Mouse (Mus musculus): ENCODE results near the gene Pvr. TPM values are rescaled to one million over a fixed set of nuclear protein-coding genes. Genes with fewer than 3 reads are reported as not detected.

Pvr gene
- polyA plus RNA-seq, 1 experiment from 2014 or later = 5.3 TPM

GRCm38 (mm10) chr7:19887849-19888248, 33.1 kb downstream of the Pvr start, which contains the start of gene Ceacam19:
Gene Ceacam19, minus strand, starts transcription at chr7:19887965.
- no peaks in the 10 kb centered on the region for H3K4me1 ChIP-seq (replicated peaks)
- WGBS = 75% methylated on average over 7 of the region's 7 CpGs
- H3K27me3 ChIP-seq = no peaks in the 10 kb centered on the region
- no peak within 1 kb of the TSS for H3K27ac ChIP-seq
- no peak for ATAC-seq
- H3K9ac ChIP-seq (replicated peaks) = no peak within 1 kb of the TSS
- no peaks in the 10 kb centered on the region for H3K36me3 ChIP-seq
- H3K4me3 ChIP-seq (replicated peaks) = no peak within 1 kb of the TSS
- no peak within 1 kb of the TSS for H3K4me2 ChIP-seq (replicated peaks)
- H3K9me3 ChIP-seq = no peaks in the 10 kb centered on the region

- Histone ChIP-seq H3K9ac (replicated peaks) (no peak overlapping the region), H3K36me3 (no peaks in the 10 kb centered on the region), H3K27me3 (no peaks in the 10 kb centered on the region), H3K4me2 (replicated peaks) (no peak overlapping the region), H3K9me3 (no peaks in the 10 kb centered on the region), H3K4me1 (replicated peaks) (no peaks in the 10 kb centered on the region), H3K4me3 (replicated peaks) (no peak overlapping the region), H3K27ac (no peak overlapping the region)
- WGBS = 86% methylated on average over 8 of the region's 8 CpGs
- ATAC-seq = no peak
Observed at GRCm38 (mm10) chr7:19880754-19881153, 40.2 kb downstream of the Pvr start.

GRCm38 (mm10) chr7:19876781-19877425, 44.1 kb downstream of the Pvr start:
- H3K27me3 ChIP-seq = no peaks in the 10 kb centered on the region

DNA sequence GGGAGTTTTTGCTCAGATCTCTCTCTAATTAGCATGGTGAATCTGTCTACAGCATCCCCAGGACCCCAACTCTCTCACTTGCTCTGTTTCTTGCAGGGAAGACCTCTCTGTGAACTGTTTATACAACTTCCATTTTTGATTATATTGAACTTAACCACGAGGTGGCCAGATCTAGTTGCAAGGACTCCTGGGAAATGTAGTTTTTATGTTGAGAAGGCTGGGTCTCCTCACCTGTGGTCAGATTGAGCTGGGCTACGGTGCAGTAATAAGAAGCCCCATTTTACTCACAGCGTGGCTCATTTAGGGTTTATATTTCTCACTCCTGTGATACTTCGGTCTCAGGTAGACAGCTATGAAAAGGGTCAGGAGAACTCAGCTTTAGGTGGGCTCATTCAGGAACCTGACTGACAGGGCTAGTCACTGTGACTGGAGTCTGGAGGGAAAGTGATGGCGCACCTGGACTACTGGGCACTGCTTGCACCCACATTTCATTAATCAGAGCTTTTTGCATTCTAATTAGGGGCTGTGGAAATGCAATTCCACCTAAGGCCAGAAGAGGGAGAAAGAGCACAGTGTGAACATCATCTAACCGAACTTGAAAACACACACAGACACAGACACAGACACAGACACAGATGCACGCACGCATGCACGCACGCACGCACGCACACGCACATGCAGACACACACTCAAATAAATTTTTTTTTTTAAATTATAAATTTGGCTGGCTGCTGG, 44.8 kb downstream of the Pvr start:
- no peaks in the 10 kb centered on the region for H3K9me3 ChIP-seq
- no peaks in the 10 kb centered on the region for H3K4me1 ChIP-seq (replicated peaks)
- no peak overlapping the region for H3K9ac ChIP-seq (replicated peaks)
- no peaks in the 10 kb centered on the region for H3K27me3 ChIP-seq
- 52% methylated on average over 13 of the region's 13 CpGs for WGBS
- H3K36me3 ChIP-seq = no peaks in the 10 kb centered on the region
- H3K27ac ChIP-seq = no peak overlapping the region
- peak; percentile 46 for ATAC-seq
- no peak overlapping the region for H3K4me3 ChIP-seq (replicated peaks)
- H3K4me2 ChIP-seq (replicated peaks) = no peak overlapping the region

More at GRCm38 (mm10) chr7:19876781-19877425, 44.1 kb downstream of the Pvr start:
- Histone ChIP-seq H3K9me3 (no peaks in the 10 kb centered on the region), H3K4me3 (replicated peaks) (no peak overlapping the region), H3K36me3 (no peaks in the 10 kb centered on the region), H3K4me1 (replicated peaks) (no peaks in the 10 kb centered on the region), H3K4me2 (replicated peaks) (no peak overlapping the region), H3K9ac (replicated peaks) (no peak overlapping the region), H3K27ac (no peak overlapping the region)
- 53% methylated on average over 14 of the region's 14 CpGs for WGBS
- ATAC-seq = peak; percentile 49

DNA sequence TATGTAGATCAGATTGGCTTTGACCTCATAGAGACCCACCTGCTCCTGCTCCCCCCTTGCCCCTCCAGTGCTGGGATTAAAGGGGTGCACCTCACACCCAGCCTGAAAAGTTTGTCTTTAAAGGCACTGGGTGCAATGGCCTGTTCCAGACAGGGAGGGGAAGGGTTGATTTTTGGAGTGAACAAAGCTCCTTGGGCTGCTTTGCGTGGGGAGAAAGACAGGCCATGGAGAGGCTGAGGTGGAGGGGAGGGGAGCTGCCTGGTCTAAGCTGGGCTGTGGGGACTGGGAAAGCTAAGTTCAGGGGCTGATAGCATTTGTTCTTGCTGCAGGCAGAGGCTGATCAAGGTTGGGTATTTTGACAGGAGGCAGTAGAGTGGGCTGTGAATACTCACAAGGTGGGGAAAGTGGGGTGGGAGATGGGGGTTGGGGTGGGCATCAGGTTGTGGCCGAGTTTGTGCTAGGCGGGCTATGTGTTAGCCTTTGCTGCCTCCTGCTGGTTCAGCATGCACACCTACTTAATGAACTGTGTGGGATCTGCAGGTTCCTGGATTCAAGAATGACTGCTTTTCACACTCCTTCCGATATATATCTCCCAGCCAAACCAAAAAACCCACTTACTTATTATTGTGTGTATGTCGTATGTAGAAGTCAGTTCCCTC, 48.9 kb downstream of the Pvr start:
- no peak overlapping the region for H3K27ac ChIP-seq
- no peaks in the 10 kb centered on the region for H3K36me3 ChIP-seq
- WGBS = 48% methylated on average over 5 of the region's 5 CpGs
- H3K9me3 ChIP-seq = no peaks in the 10 kb centered on the region
- H3K27me3 ChIP-seq = no peaks in the 10 kb centered on the region
- no peak overlapping the region for H3K4me3 ChIP-seq (replicated peaks)
- H3K4me1 ChIP-seq (replicated peaks) = no peaks in the 10 kb centered on the region
- no peak overlapping the region for H3K4me2 ChIP-seq (replicated peaks)
- ATAC-seq = no peak
- H3K9ac ChIP-seq (replicated peaks) = no peak overlapping the region

- Histone ChIP-seq H3K4me3 (replicated peaks) (no peak overlapping the region), H3K9me3 (no peaks in the 10 kb centered on the region), H3K4me2 (replicated peaks) (no peak overlapping the region), H3K4me1 (replicated peaks) (no peaks in the 10 kb centered on the region), H3K36me3 (no peaks in the 10 kb centered on the region), H3K27me3 (no peaks in the 10 kb centered on the region), H3K27ac (no peak overlapping the region), H3K9ac (replicated peaks) (no peak overlapping the region)
- no peak for ATAC-seq
- WGBS = 77% methylated on average over 10 of the region's 10 CpGs
Observed at GRCm38 (mm10) chr7:19871137-19871621, 49.8 kb downstream of the Pvr start.

GRCm38 (mm10) chr7:19867751-19868399, 53.1 kb downstream of the Pvr start:
- Histone ChIP-seq H3K4me1 (replicated peaks) (no peaks in the 10 kb centered on the region), H3K9me3 (no peaks in the 10 kb centered on the region), H3K27ac (no peak overlapping the region), H3K4me2 (replicated peaks) (no peak overlapping the region), H3K36me3 (no peaks in the 10 kb centered on the region), H3K27me3 (no peaks in the 10 kb centered on the region), H3K4me3 (replicated peaks) (no peak overlapping the region), H3K9ac (replicated peaks) (no peak overlapping the region)
- ATAC-seq = no peak
- WGBS = 92% methylated on average over 16 of the region's 16 CpGs

- Histone ChIP-seq H3K36me3 (no peaks in the 10 kb centered on the region), H3K9me3 (no peaks in the 10 kb centered on the region), H3K27ac (no peak overlapping the region), H3K27me3 (no peaks in the 10 kb centered on the region), H3K4me3 (replicated peaks) (no peak overlapping the region), H3K9ac (replicated peaks) (no peak overlapping the region), H3K4me1 (replicated peaks) (no peaks in the 10 kb centered on the region), H3K4me2 (replicated peaks) (no peak overlapping the region)
- no peak for ATAC-seq
- WGBS = 86% methylated on average over 6 of the region's 6 CpGs
Observed at GRCm38 (mm10) chr7:19866490-19866889, 54.5 kb downstream of the Pvr start.

GRCm38 (mm10) chr7:19865246-19866036, 55.5 kb downstream of the Pvr start:
- Histone ChIP-seq H3K27me3 (no peaks in the 10 kb centered on the region), H3K36me3 (no peaks in the 10 kb centered on the region), H3K4me2 (replicated peaks) (no peak overlapping the region), H3K4me3 (replicated peaks) (no peak overlapping the region), H3K9ac (replicated peaks) (no peak overlapping the region), H3K9me3 (no peaks in the 10 kb centered on the region), H3K4me1 (replicated peaks) (no peaks in the 10 kb centered on the region), H3K27ac (no peak overlapping the region)
- WGBS = 88% methylated on average over 8 of the region's 8 CpGs
- no peak for ATAC-seq

DNA sequence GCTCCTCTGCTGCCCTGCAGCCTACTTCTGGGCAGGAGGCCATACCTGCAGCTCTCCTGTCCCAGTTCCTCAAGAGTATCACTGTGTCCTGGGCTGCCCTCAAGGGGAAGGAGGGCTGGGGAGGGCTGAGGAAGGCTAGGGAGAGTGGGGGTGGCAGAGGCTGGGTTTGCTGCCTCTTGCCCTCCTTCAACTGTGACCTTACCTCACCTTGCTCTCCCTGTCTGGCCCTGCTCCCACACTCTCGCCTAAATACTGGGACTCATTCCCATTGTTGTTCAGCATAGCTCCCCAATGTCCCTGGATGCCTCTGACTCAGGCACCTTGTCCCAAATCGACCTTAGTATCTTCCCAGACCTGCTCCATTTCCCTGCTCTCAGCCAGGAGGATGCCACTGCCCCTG, 56.7 kb downstream of the Pvr start:
- ATAC-seq = no peak

GRCm38 (mm10) chr7:19861199-19861598, 59.8 kb downstream of the Pvr start, which contains the start of gene Ceacam16:
Gene Ceacam16, minus strand, starts transcription at chr7:19861299.
- Histone ChIP-seq H3K9ac (replicated peaks) (no peak within 1 kb of the TSS), H3K9me3 (no peaks in the 10 kb centered on the region), H3K4me2 (replicated peaks) (no peak within 1 kb of the TSS), H3K27me3 (no peaks in the 10 kb centered on the region), H3K4me1 (replicated peaks) (no peaks in the 10 kb centered on the region), H3K27ac (no peak within 1 kb of the TSS), H3K4me3 (replicated peaks) (no peak within 1 kb of the TSS), H3K36me3 (no peaks in the 10 kb centered on the region)
- WGBS = 84% methylated on average over 9 of the region's 9 CpGs
- no peak for ATAC-seq

More for the DNA sequence above, 56.7 kb downstream of the Pvr start:
- Histone ChIP-seq H3K9me3 (no peaks in the 10 kb centered on the region), H3K4me1 (replicated peaks) (no peaks in the 10 kb centered on the region), H3K4me3 (replicated peaks) (no peak overlapping the region), H3K27ac (no peak overlapping the region), H3K9ac (replicated peaks) (no peak overlapping the region), H3K27me3 (no peaks in the 10 kb centered on the region), H3K4me2 (replicated peaks) (no peak overlapping the region), H3K36me3 (no peaks in the 10 kb centered on the region)
- WGBS = 43% methylated on average over 2 of the region's 2 CpGs

Measured in midbrain, embryonic 13.5 days (tissue).